Comparison of ENCODE assay signal across 20 mouse cellular contexts in the genomic region with DNA sequence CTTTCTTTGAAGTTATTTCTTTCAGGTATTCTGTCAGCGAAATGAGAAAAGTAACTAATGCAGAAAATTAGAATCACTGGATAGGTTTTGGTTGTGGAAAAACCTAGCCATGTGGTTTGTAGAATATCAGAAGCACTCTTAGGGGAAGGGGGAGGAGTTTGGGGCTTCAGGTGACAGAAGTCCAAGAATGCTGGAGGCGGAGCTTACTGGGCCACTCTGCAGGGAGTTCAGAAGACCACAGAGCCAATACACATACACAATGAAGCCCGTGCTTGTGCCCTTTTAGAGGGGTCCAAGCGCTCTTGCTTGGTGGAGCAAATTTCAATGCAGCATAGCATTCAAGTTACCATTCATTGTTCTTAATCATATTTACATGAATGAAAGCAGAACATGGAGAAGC.
A peak's percentile ranks its signal among the peaks of the same experiment; 100 is the strongest.
DNase-seq lines count a peak whose midpoint lies in the region; ATAC-seq lines count a peak whose summit lies in the region.
"Had no signal": no experiment of that assay in that cellular context is flagged by ENCODE, and none has a peak within 500 bp of the region (broad histone marks: within the 10 kb centered on the region; RNA-seq: fewer than 3 reads in every experiment).

No protein-coding gene starts in this region.

- H3K4me1 ChIP-seq in embryonic facial prominence, embryonic 11.5 days (ENCODE audit: control insufficient read depth, insufficient read depth, low read length), result no peaks in the 10 kb centered on the region
- peaks cover 19% of the 10 kb centered on the region for H3K4me1 ChIP-seq in embryonic facial prominence, embryonic 10.5 days
- H3K4me1 ChIP-seq in kidney, embryonic 15.5 days, result peaks cover 8% of the 10 kb centered on the region; the same call in 1 of the 2 replicates
- H3K4me1 ChIP-seq: neural tube, embryonic 13.5 days; stomach, embryonic 15.5 days had no signal

- H3K27me3 ChIP-seq in embryonic facial prominence, embryonic 11.5 days (ENCODE audit: control insufficient read depth, insufficient read depth, low read length), result no peaks in the 10 kb centered on the region
- H3K27me3 ChIP-seq in embryonic facial prominence, embryonic 10.5 days (replicated peaks; ENCODE audit: low read depth, poor library complexity, severe bottlenecking), result no peaks in the 10 kb centered on the region
- no peaks in the 10 kb centered on the region for H3K27me3 ChIP-seq in kidney, embryonic 15.5 days
- H3K27me3 ChIP-seq: lung, embryonic 15.5 days; neural tube, embryonic 13.5 days; Patski; stomach, embryonic 15.5 days had no signal

- H3K27ac ChIP-seq in embryonic facial prominence, embryonic 11.5 days (replicated peaks; ENCODE audit: low read depth, low read length), result no peak overlapping the region
- no peak overlapping the region for H3K27ac ChIP-seq in embryonic facial prominence, embryonic 10.5 days (replicated peaks)
- no peak overlapping the region for H3K27ac ChIP-seq in kidney, embryonic 15.5 days
- H3K27ac ChIP-seq: heart, embryonic 10.5 days; lung, embryonic 15.5 days; midbrain, embryonic 10.5 days; neural tube, embryonic 13.5 days; stomach, embryonic 15.5 days had no signal

- ATAC-seq in embryonic facial prominence, embryonic 11.5 days (replicated peaks; ENCODE audit: insufficient number of reproducible peaks, low FRiP score, low TSS enrichment, low read depth), result no peak
- ATAC-seq in kidney, embryonic 15.5 days (replicated peaks; ENCODE audit: low FRiP score), result no peak
- no peak for ATAC-seq in granulocyte monocyte progenitor cell, adult 5-6 weeks (replicated peaks; ENCODE audit: poor library complexity, severe bottlenecking)
- ATAC-seq: forebrain, embryonic 14.5 days; Patski had no signal

- no peak overlapping the region for H3K4me2 ChIP-seq in embryonic facial prominence, embryonic 11.5 days (ENCODE audit: low read depth, low read length)
- H3K4me2 ChIP-seq in kidney, embryonic 15.5 days, result no peak overlapping the region
- H3K4me2 ChIP-seq: lung, embryonic 15.5 days; neural tube, embryonic 13.5 days; stomach, embryonic 15.5 days had no signal

- no peaks in the 10 kb centered on the region for H3K36me3 ChIP-seq in embryonic facial prominence, embryonic 11.5 days (replicated peaks; ENCODE audit: control insufficient read depth, insufficient read depth, low read depth, low read length)
- no peaks in the 10 kb centered on the region for H3K36me3 ChIP-seq in embryonic facial prominence, embryonic 10.5 days (replicated peaks)
- H3K36me3 ChIP-seq in kidney, embryonic 15.5 days, result no peaks in the 10 kb centered on the region
- H3K36me3 ChIP-seq: heart, embryonic 10.5 days; lung, embryonic 15.5 days; midbrain, embryonic 10.5 days; neural tube, embryonic 13.5 days; stomach, embryonic 15.5 days had no signal

- no peak overlapping the region for H3K9ac ChIP-seq in embryonic facial prominence, embryonic 11.5 days (replicated peaks; ENCODE audit: low read length)
- no peak overlapping the region for H3K9ac ChIP-seq in kidney, embryonic 15.5 days
- H3K9ac ChIP-seq: lung, embryonic 15.5 days; neural tube, embryonic 13.5 days; stomach, embryonic 15.5 days had no signal

- no peak overlapping the region for H3K4me3 ChIP-seq in embryonic facial prominence, embryonic 11.5 days (ENCODE audit: low read depth, low read length)
- no peak overlapping the region for H3K4me3 ChIP-seq in embryonic facial prominence, embryonic 10.5 days
- H3K4me3 ChIP-seq in kidney, embryonic 15.5 days (replicated peaks), result no peak overlapping the region
- H3K4me3 ChIP-seq: heart, embryonic 10.5 days; lung, embryonic 15.5 days; midbrain, embryonic 10.5 days; neural tube, embryonic 13.5 days; stomach, embryonic 15.5 days had no signal

- peak; percentile 34 for DNase-seq in embryonic facial prominence, embryonic 11.5 days (ENCODE audit: low spot score)
- no peak for DNase-seq in embryonic facial prominence, embryonic 10.5 days (ENCODE audit: low spot score)
- peak; percentile 31 to 45 for DNase-seq in kidney, postnatal 36 days
- DNase-seq in kidney, postnatal 4 days, result peak; percentile 20 to 47
- no peak for DNase-seq in spleen, postnatal 10 days (ENCODE audit: low spot score in 2 of 2)
- no peak for DNase-seq in B cell, adult 2 months
- DNase-seq: cerebellum, adult 11 months; cerebellum, postnatal 25 days; layer of hippocampus, adult 9-11 months; liver; thymus, postnatal 14 days had no signal

- H3K9me3 ChIP-seq in embryonic facial prominence, embryonic 11.5 days (replicated peaks; ENCODE audit: control insufficient read depth, low read length), result no peaks in the 10 kb centered on the region
- H3K9me3 ChIP-seq in embryonic facial prominence, embryonic 10.5 days, result no peaks in the 10 kb centered on the region
- H3K9me3 ChIP-seq in kidney, embryonic 15.5 days (replicated peaks), result no peaks in the 10 kb centered on the region
- H3K9me3 ChIP-seq: heart, embryonic 10.5 days; lung, embryonic 15.5 days; midbrain, embryonic 10.5 days; neural tube, embryonic 13.5 days; stomach, embryonic 15.5 days had no signal

- WGBS in embryonic facial prominence, embryonic 11.5 days, result 22% methylated on average over 4 of the region's 4 CpGs
- 29% methylated on average over 4 of the region's 4 CpGs for WGBS in embryonic facial prominence, embryonic 10.5 days
- WGBS in kidney, embryonic 15.5 days, result 33% methylated on average over 4 of the region's 4 CpGs

Comparison
In these comparisons a context has a peak if more than half of its experiments do, and no peak if none do; other contexts are left out.
1. DNase-seq: peak in embryonic facial prominence, embryonic 11.5 days (single experiment), kidney, postnatal 36 days (2 of 2) and kidney, postnatal 4 days (2 of 2); none in embryonic facial prominence, embryonic 10.5 days (single experiment), spleen, postnatal 10 days (0 of 2) and B cell, adult 2 months (0 of 2).